Mouse (Mus musculus) thymus, postnatal 36 days (tissue): ENCODE data around the gene Lpcat2b.

Experiments used
- DNase-seq, 2 experiments: peaks; one replicate each; pipeline ENCODE4 v3.0.0; 2022; ENCODE audit warnings: mixed read lengths in 2 of 2

Lpcat2b gene

DNA sequence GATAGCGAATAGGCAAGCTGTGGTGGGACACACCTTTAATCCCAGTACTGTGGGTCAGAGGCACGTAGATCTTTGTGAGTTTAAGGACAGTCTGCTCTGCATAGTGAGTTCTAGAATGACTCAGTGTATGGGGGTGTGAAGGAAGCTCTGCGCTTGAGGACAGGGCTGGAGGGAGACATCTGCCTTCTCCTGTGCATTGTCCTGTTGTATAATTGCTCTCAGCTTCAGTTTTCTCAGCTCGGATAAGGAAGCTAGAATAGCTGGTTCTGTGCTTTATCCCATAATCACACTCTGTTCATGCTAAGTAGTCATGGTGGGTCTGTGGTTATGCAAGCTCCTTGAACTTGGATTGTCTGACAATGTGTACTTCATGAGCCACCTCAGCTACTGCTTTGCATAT, 17.4 kb downstream of the Lpcat2b start:
- no peak for DNase-seq

GRCm38 (mm10) chr5:107449620-107450019, 18.3 kb downstream of the Lpcat2b start:
- no peak for DNase-seq

DNA sequence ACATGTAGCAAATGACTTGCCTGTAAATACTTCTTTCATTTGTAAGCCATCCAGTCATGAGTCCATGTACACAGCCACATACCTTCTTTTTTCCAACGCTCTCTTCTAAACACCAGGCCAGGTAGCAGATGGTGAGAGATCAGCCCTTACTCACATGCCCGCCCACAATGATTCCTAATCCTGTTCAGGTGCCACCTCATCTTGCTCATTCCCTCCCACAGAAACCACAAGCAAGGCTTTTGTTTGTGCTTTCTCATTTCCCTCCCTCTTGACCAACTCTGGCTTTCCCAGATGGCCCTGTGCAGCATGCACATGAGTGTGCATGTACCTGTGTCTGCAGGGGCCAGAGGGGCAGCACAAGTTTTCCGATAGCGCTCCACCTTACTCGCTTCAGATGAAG, 18.9 kb downstream of the Lpcat2b start:
- no peak for DNase-seq

GRCm38 (mm10) chr5:107462147-107463076, 31.1 kb downstream of the Lpcat2b start:
- no peak for DNase-seq

- no peak for DNase-seq
Observed at GRCm38 (mm10) chr5:107466501-107466900, 35.2 kb downstream of the Lpcat2b start.

GRCm38 (mm10) chr5:107467098-107467497, 35.7 kb downstream of the Lpcat2b start:
- DNase-seq, result no peak

- DNase-seq, result no peak
Observed at GRCm38 (mm10) chr5:107470600-107471329, 39.4 kb downstream of the Lpcat2b start.

GRCm38 (mm10) chr5:107480194-107480593, 48.8 kb downstream of the Lpcat2b start:
- no peak for DNase-seq
